In the genomic region with DNA sequence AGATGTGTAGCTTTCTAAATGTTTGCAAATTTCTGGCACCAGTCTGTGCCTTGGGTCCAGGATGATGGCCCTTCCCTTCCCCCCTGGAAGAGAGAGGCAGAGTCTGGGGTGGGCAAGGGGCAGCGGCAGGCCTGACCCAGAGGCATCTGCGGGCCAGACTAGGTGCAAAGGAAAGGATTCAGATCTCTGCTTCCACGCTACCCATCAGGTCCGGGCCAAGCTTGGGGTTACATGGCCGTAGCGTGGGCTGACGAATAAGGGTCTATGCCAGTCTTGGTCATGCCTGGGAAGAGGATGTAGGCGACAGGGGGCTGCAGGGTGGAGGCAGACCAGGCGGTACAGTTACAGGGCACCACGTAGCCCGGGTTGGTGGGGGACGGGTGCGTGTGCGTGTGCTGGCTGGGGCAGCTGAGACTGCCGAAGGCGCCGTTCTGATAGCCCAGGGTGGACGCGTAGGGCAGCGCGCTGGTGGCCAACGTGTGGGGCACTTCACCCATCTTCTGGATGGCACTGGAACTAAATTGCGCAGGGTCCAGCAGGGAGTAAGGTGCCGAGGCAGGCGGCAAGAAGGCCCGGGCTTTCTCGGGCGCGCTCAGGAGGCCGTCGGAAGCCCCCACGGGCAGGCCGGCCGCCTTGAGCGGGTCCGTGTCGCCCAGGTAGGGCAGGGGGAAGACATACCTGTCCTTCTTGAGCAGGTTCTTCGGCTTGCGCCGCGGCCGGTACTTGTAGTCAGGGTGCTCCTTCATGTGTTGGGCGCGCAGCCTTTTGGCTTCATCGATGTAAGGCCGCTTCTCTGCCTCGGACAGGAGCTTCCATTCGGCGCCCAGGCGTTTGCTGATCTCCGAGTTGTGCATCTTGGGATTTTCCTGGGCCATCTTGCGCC, we compare ENCODE assay signal across 8 mouse cellular contexts. TPM values are rescaled to one million over a fixed set of nuclear protein-coding genes. Genes with fewer than 3 reads are reported as not detected.
A peak's percentile ranks its signal among the peaks of the same experiment; 100 is the strongest.
DNase-seq lines count a peak whose midpoint lies in the region; ATAC-seq and TF ChIP-seq lines count a peak whose summit lies in the region.
"Had no signal": no experiment of that assay in that cellular context is flagged by ENCODE, and none has a peak within 500 bp of the region (broad histone marks: within the 10 kb centered on the region; RNA-seq: fewer than 3 reads in every experiment).

No protein-coding gene starts in this region.

- H3K4me1 ChIP-seq in lung, postnatal 0 days (ENCODE audit: insufficient read depth, low read depth, low read length) = no peaks in the 10 kb centered on the region
- peaks cover 58% of the 10 kb centered on the region for H3K4me1 ChIP-seq in forebrain, embryonic 12.5 days
- H3K4me1 ChIP-seq in limb, embryonic 13.5 days = peaks cover 46% of the 10 kb centered on the region

- no peak for ATAC-seq in lung, postnatal 0 days
- no peak for ATAC-seq in forebrain, embryonic 12.5 days (ENCODE audit: low FRiP score)
- ATAC-seq in limb, embryonic 13.5 days (ENCODE audit: low FRiP score, low read depth) = no peak

- WGBS in lung, postnatal 0 days = 5% methylated on average over 49 of the region's 52 CpGs
- 1% methylated on average over 52 of the region's 52 CpGs for WGBS in forebrain, embryonic 12.5 days
- 2% methylated on average over 52 of the region's 52 CpGs for WGBS in limb, embryonic 13.5 days

- no peak for TF ChIP-seq EP300 in lung, postnatal 0 days (IDR thresholded peaks at IDR 0.05)

- no peaks in the 10 kb centered on the region for H3K9me3 ChIP-seq in lung, postnatal 0 days (ENCODE audit: low read length)
- no peaks in the 10 kb centered on the region for H3K9me3 ChIP-seq in forebrain, embryonic 12.5 days
- no peaks in the 10 kb centered on the region for H3K9me3 ChIP-seq in limb, embryonic 13.5 days

- H3K27ac ChIP-seq in lung, postnatal 0 days (ENCODE audit: low read length) = no peak overlapping the region
- H3K27ac ChIP-seq in forebrain, embryonic 12.5 days = no peak overlapping the region
- H3K27ac ChIP-seq in limb, embryonic 13.5 days = no peak overlapping the region

- DNase-seq in lung, postnatal 0 days (ENCODE audit: low spot score) = no peak
- DNase-seq in lung, postnatal 4 days = no peak
- no peak for DNase-seq in urinary bladder, postnatal 14 days (ENCODE audit: low spot score)
- no peak for DNase-seq in right cerebral cortex, adult 2 months (ENCODE audit: low spot score in 2 of 2)
- no peak for DNase-seq in layer of hippocampus, postnatal 14 days (ENCODE audit: low spot score in 2 of 2)

- peaks cover 91% of the 10 kb centered on the region for H3K27me3 ChIP-seq in lung, postnatal 0 days (replicated peaks; ENCODE audit: insufficient read depth, low read length)
- peaks cover 99% of the 10 kb centered on the region for H3K27me3 ChIP-seq in forebrain, embryonic 12.5 days
- peaks cover 100% of the 10 kb centered on the region for H3K27me3 ChIP-seq in limb, embryonic 13.5 days

- no peak for TF ChIP-seq CTCF in lung, postnatal 0 days (IDR thresholded peaks at IDR 0.05)

- H3K36me3 ChIP-seq in lung, postnatal 0 days (ENCODE audit: insufficient read depth, low read length) = no peaks in the 10 kb centered on the region
- no peaks in the 10 kb centered on the region for H3K36me3 ChIP-seq in forebrain, embryonic 12.5 days (replicated peaks)
- H3K36me3 ChIP-seq in limb, embryonic 13.5 days = no peaks in the 10 kb centered on the region

- no peak overlapping the region for H3K9ac ChIP-seq in lung, postnatal 0 days (replicated peaks; ENCODE audit: low read depth)
- H3K9ac ChIP-seq in forebrain, embryonic 12.5 days = no peak overlapping the region; the same call in 1 of the 2 replicates
- H3K9ac ChIP-seq in limb, embryonic 13.5 days = 0 out of 2 replicates have a peak overlapping the region, but pooled peaks have one; percentile 19

- peak overlapping the region; percentile 23; the same call in 1 of the 2 replicates for H3K4me3 ChIP-seq in lung, postnatal 0 days (ENCODE audit: low read depth, low read length)
- H3K4me3 ChIP-seq in forebrain, embryonic 12.5 days (replicated peaks) = peak overlapping the region; percentile 30
- H3K4me3 ChIP-seq in limb, embryonic 13.5 days = peak overlapping the region; percentile 36

- peak overlapping the region; percentile 40; the same call in 1 of the 2 replicates for H3K4me2 ChIP-seq in lung, postnatal 0 days (replicated peaks; ENCODE audit: low read depth, low read length)
- H3K4me2 ChIP-seq in forebrain, embryonic 12.5 days = peak overlapping the region; percentile 48; the same call in 1 of the 2 replicates
- peak overlapping the region; percentile 62 for H3K4me2 ChIP-seq in limb, embryonic 13.5 days (replicated peaks)

RNA-seq across cellular contexts. Expression of a gene that starts 1.0 kb away (rescaled TPM):
- not detected in 2 replicates for polyA plus RNA-seq in lung, postnatal 0 days (2015; fragmentation: Nextera tagmentation; extraction: Ambion mirVana)
- polyA plus RNA-seq in forebrain, embryonic 12.5 days (2016; fragmentation: Nextera tagmentation; extraction: Ambion mirVana) = 4.7 and 6.6 TPM in 2 replicates
- 0.06 and 0.18 TPM in 2 replicates for polyA plus RNA-seq in limb, embryonic 13.5 days (2015; fragmentation: Nextera tagmentation; extraction: Ambion mirVana)
- under 1 TPM in 1 of 2 experiments, not detected in 1; 0.91 TPM for total RNA-seq in layer of hippocampus, postnatal 14 days (2021)
- total RNA-seq: adrenal gland, adult 18-20 months had no signal
